Mouse (Mus musculus) stomach, postnatal 0 days (tissue): ENCODE measurements around the gene Btn2a2.
A peak's percentile ranks its signal among the peaks of the same experiment; 100 is the strongest.
"Not testable (repeated sequence)": the region's sequence is repeated elsewhere in the genome, so short reads cannot be mapped to it uniquely, and the experiment has no call there.

Experiments
- CTCF ChIP-seq: IDR thresholded peaks from 2 replicates; pipeline ENCODE4 v1.5.1; 2016; ENCODE audit warnings: antibody characterized with exemption, low read depth, mild to moderate bottlenecking, moderate library complexity
- EP300 ChIP-seq: optimal IDR thresholded peaks from 2 replicates; pipeline ENCODE3; 2016; ENCODE audit warnings: antibody characterized with exemption

- TF ChIP-seq CTCF, result peak; percentile 2; the same call in 1 of the 2 replicates
- not testable (repeated sequence) for TF ChIP-seq EP300
These were observed 45.1 kb upstream of the Btn2a2 start, which contains the start of gene Hist1h2af for GRCm38 (mm10) chr13:23533560-23534367.
